Mouse (Mus musculus) MEL (cell line): ENCODE measurements at regions not wholly inside any gene's neighbourhood (a gene's known extent, or its start where the extent isn't known, plus 50 kb on each side); places are given as distances from the start of the nearest gene placed in this dataset.

Experiments
- DNase-seq: peaks from one replicate; pipeline ENCODE4 v3.0.0; 2011; ENCODE audit warnings: low read depth, low spot score
- H3K27ac ChIP-seq: 2 replicates; pipeline ENCODE4 v1.5.1; 2012; ENCODE audit warnings: low read depth, mild to moderate bottlenecking, control low read depth, low read length, moderate library complexity; ENCODE audit not compliant: control insufficient read depth
- H3K27me3 ChIP-seq, 2 experiments: fragments of 150-350 bp in 1 of 2; sonication (generic) in 1 of 2; 2 replicates each; pipeline ENCODE4 v1.6.1; 2012; ENCODE audit warnings: low read length in 2 of 2, mild to moderate bottlenecking in 2 of 2, improper control_type of control experiment in 1 of 2, moderate library complexity in 1 of 2; ENCODE audit not compliant: insufficient read depth in 2 of 2, control insufficient read depth in 1 of 2
- H3K36me3 ChIP-seq, 2 experiments: 2 replicates each; pipeline ENCODE4 v1.6.1; 2012 to 2014; ENCODE audit warnings: low read length in 2 of 2, improper control_type of control experiment in 1 of 2, inconsistent platforms in 1 of 2, mild to moderate bottlenecking in 1 of 2; ENCODE audit not compliant: insufficient read depth in 2 of 2, control insufficient read depth in 1 of 2
- H3K4me1 ChIP-seq, 2 experiments: fragments of 150-350 bp in 1 of 2; sonication (generic) in 1 of 2; 2 replicates each; pipeline ENCODE4 v1.6.1; 2012; ENCODE audit warnings: low read length in 2 of 2, improper control_type of control experiment in 1 of 2, mild to moderate bottlenecking in 1 of 2; ENCODE audit not compliant: insufficient read depth in 2 of 2, control insufficient read depth in 1 of 2
- H3K4me3 ChIP-seq, 2 experiments: fragments of 150-350 bp in 1 of 2; sonication (generic) in 1 of 2; 2 replicates each; pipeline ENCODE4 v1.5.1; 2012; ENCODE audit warnings: low read depth in 2 of 2, low read length in 2 of 2, mild to moderate bottlenecking in 2 of 2, moderate library complexity in 2 of 2, control low read depth in 1 of 2, improper control_type of control experiment in 1 of 2; ENCODE audit not compliant: control insufficient read depth in 1 of 2, insufficient read depth in 1 of 2
- H3K79me2 ChIP-seq: 2 replicates; pipeline ENCODE4 v1.6.1; 2012; ENCODE audit warnings: mild to moderate bottlenecking, low read length, moderate library complexity; ENCODE audit not compliant: control insufficient read depth, poor library complexity, insufficient read depth
- H3K9ac ChIP-seq: 2 replicates; pipeline ENCODE4 v1.6.1; 2012; ENCODE audit warnings: low read depth, mild to moderate bottlenecking, control low read depth, low read length, moderate library complexity; ENCODE audit not compliant: control insufficient read depth, poor library complexity, severe bottlenecking
- H3K9me3 ChIP-seq: fragments of 150-350 bp; sonication (generic); replicated peaks from 2 replicates; pipeline ENCODE4 v1.6.1; 2012; ENCODE audit warnings: mild to moderate bottlenecking, low read length, improper control_type of control experiment, moderate library complexity; ENCODE audit not compliant: insufficient read depth
- CHD1 ChIP-seq: IDR thresholded peaks from 2 replicates; pipeline ENCODE4 v1.6.1; 2012; ENCODE audit warnings: low read depth, mild to moderate bottlenecking, inconsistent platforms, low read length, improper control_type of control experiment
- CTCF ChIP-seq, 3 experiments: IDR thresholded peaks in 2 of 3; conservative IDR thresholded peaks in 1 of 3; 2 replicates each; pipeline ENCODE4 v1.5.1; 2011 to 2012; ENCODE audit warnings: low read length in 3 of 3, low read depth in 2 of 3, mild to moderate bottlenecking in 2 of 3, improper control_type of control experiment in 1 of 3, inconsistent platforms in 1 of 3, mixed read lengths in 1 of 3, moderate library complexity in 1 of 3; ENCODE audit not compliant: control insufficient read depth in 1 of 3, insufficient read depth in 1 of 3, poor library complexity in 1 of 3, severe bottlenecking in 1 of 3
- ELF1 ChIP-seq: IDR thresholded peaks from 2 replicates; pipeline ENCODE4 v1.6.1; 2014; ENCODE audit warnings: low read depth, mild to moderate bottlenecking, inconsistent platforms, low read length, improper control_type of control experiment, moderate library complexity
- EP300 ChIP-seq, 2 experiments: IDR thresholded peaks; 2 replicates each; pipeline ENCODE4 v1.6.1; 2011; ENCODE audit warnings: improper control_type of control experiment in 2 of 2, low read length in 2 of 2, low read depth in 1 of 2, mild to moderate bottlenecking in 1 of 2
- JUND ChIP-seq: IDR thresholded peaks from 2 replicates; pipeline ENCODE4 v1.6.1; 2011; ENCODE audit warnings: low read depth, mild to moderate bottlenecking, improper control_type of control experiment, low read length
- KAT2A ChIP-seq: conservative IDR thresholded peaks from 2 replicates; pipeline ENCODE4 v1.6.1; 2012; ENCODE audit warnings: low read depth, low read length, improper control_type of control experiment, inconsistent platforms
- MAX ChIP-seq: IDR thresholded peaks from 2 replicates; pipeline ENCODE4 v1.6.1; 2011; ENCODE audit warnings: low read length, improper control_type of control experiment
- MXI1 ChIP-seq: IDR thresholded peaks from 2 replicates; pipeline ENCODE4 v1.6.1; 2011; ENCODE audit warnings: mild to moderate bottlenecking, low read depth, low read length, improper control_type of control experiment
- MYC ChIP-seq: IDR thresholded peaks from 2 replicates; pipeline ENCODE4 v1.6.1; 2011; ENCODE audit warnings: low read depth, mild to moderate bottlenecking, low read length, improper control_type of control experiment, moderate library complexity
- NELFE ChIP-seq: IDR thresholded peaks from 2 replicates; pipeline ENCODE4 v1.6.1; 2011; ENCODE audit warnings: low read depth, low read length, improper control_type of control experiment
- POLR2A ChIP-seq, 2 experiments: IDR thresholded peaks; 2 replicates each; pipeline ENCODE4 v1.6.1; 2011 to 2012; ENCODE audit warnings: low read length in 2 of 2, mild to moderate bottlenecking in 2 of 2, control low read depth in 1 of 2, improper control_type of control experiment in 1 of 2, low read depth in 1 of 2, moderate library complexity in 1 of 2; ENCODE audit not compliant: control insufficient read depth in 1 of 2, insufficient read depth in 1 of 2, poor library complexity in 1 of 2
- POLR2AphosphoS2 ChIP-seq: IDR thresholded peaks from 2 replicates; pipeline ENCODE4 v1.6.1; 2011; ENCODE audit warnings: low read length, improper control_type of control experiment
- RCOR1 ChIP-seq: IDR thresholded peaks from 2 replicates; pipeline ENCODE4 v1.6.1; 2012; ENCODE audit warnings: low read depth, mild to moderate bottlenecking, inconsistent platforms, low read length, improper control_type of control experiment
- SIN3A ChIP-seq: IDR thresholded peaks from 2 replicates; pipeline ENCODE4 v1.6.1; 2012; ENCODE audit warnings: low read length, improper control_type of control experiment, inconsistent platforms
- TAL1 ChIP-seq: IDR thresholded peaks from 2 replicates; pipeline ENCODE4 v1.6.1; 2012; ENCODE audit warnings: mild to moderate bottlenecking, inconsistent platforms, low read length, moderate library complexity, mixed read lengths
- USF1 ChIP-seq: IDR thresholded peaks from 2 replicates; pipeline ENCODE4 v1.6.1; 2014; ENCODE audit warnings: low read depth, mild to moderate bottlenecking, inconsistent platforms, low read length, improper control_type of control experiment, moderate library complexity
- ZC3H11A ChIP-seq: IDR thresholded peaks from 2 replicates; pipeline ENCODE4 v1.6.1; 2012; ENCODE audit warnings: low read depth, mild to moderate bottlenecking, inconsistent platforms, low read length, improper control_type of control experiment
- ZMIZ1 ChIP-seq: IDR thresholded peaks from 2 replicates; pipeline ENCODE4 v1.6.1; 2012; ENCODE audit warnings: low read depth, mild to moderate bottlenecking, inconsistent platforms, low read length, improper control_type of control experiment, moderate library complexity
- ZNF384 ChIP-seq: IDR thresholded peaks from 2 replicates; pipeline ENCODE4 v1.6.1; 2012; ENCODE audit warnings: low read depth, mild to moderate bottlenecking, inconsistent platforms, low read length, improper control_type of control experiment

GRCm38 (mm10) chr12:97720554-97720953 lies 538.7 kb downstream of the Galc start:
- Histone ChIP-seq H3K27ac (no peak overlapping the region), H3K36me3 (no peaks in the 10 kb centered on the region), H3K79me2 (no peaks in the 10 kb centered on the region), H3K9ac (no peak overlapping the region), H3K27me3 (no peaks in the 10 kb centered on the region), H3K4me3 (no peak overlapping the region), H3K4me1 (no peaks in the 10 kb centered on the region), H3K9me3 (no peaks in the 10 kb centered on the region)
- DNase-seq: no peak
- TF ChIP-seq MXI1 (no peak), USF1 (no peak), ZNF384 (no peak)

- Histone ChIP-seq H3K27ac (no peak overlapping the region), H3K9ac (no peak overlapping the region), H3K79me2 (no peaks in the 10 kb centered on the region), H3K27me3 (no peaks in the 10 kb centered on the region), H3K36me3 (no peaks in the 10 kb centered on the region), H3K9me3 (no peaks in the 10 kb centered on the region), H3K4me1 (no peaks in the 10 kb centered on the region), H3K4me3 (no peak overlapping the region)
- TF ChIP-seq ZC3H11A (no peak), SIN3A (no peak), JUND (no peak), TAL1 (no peak), ELF1 (no peak), USF1 (no peak), CHD1 (no peak), MYC (no peak), MAX (no peak), POLR2A (IDR thresholded peaks at IDR 0.05; ENCODE audit: control insufficient read depth in 1 of 2, insufficient read depth in 1 of 2, low read depth in 1 of 2, low read length in 2 of 2, poor library complexity in 1 of 2) (no peak), EP300 (IDR thresholded peaks at IDR 0.05; ENCODE audit: low read depth in 1 of 2, low read length in 2 of 2) (no peak), NELFE (no peak), RCOR1 (no peak), MXI1 (no peak), ZMIZ1 (no peak), CTCF (IDR thresholded peaks at IDR 0.05 in 2 of 3, conservative IDR thresholded peaks at IDR 0.05 in 1 of 3; ENCODE audit: control insufficient read depth in 1 of 3, insufficient read depth in 1 of 3, low read depth in 2 of 3, low read length in 3 of 3, poor library complexity in 1 of 3, severe bottlenecking in 1 of 3) (no peak), KAT2A (no peak), POLR2AphosphoS2 (no peak)
- no peak for DNase-seq
Observed at GRCm38 (mm10) chr12:97717812-97718211, 541.4 kb downstream of the Galc start.
